Mouse (Mus musculus) adrenal gland, adult 18-20 months (tissue): ENCODE measurements around the gene Cacnb4. TPM values are rescaled to one million over a fixed set of nuclear protein-coding genes. Genes with fewer than 3 reads are reported as not detected.

ENCODE experiments used
- DNase-seq, 2 experiments: peaks; one replicate each; pipeline ENCODE4 v3.0.0; 2021 to 2022; ENCODE audit warnings: low spot score in 2 of 2
- total RNA-seq, 2 experiments: library from RNA; stranded (reverse); gene quantifications; 1 replicate in 1 of 2; 2 replicates in 1 of 2; pipeline ENCODE4 v1.2.3; 2021

The Cacnb4 gene
- total RNA-seq, 2 experiments from 2014 or later = 0.23 to 0.61 TPM

- DNase-seq = peak; percentile 65 to 66
Observed at GRCm38 (mm10) chr2:52605321-52605720, 71.3 kb downstream of the Cacnb4 start.

GRCm38 (mm10) chr2:52604651-52605020, 72.0 kb downstream of the Cacnb4 start:
- DNase-seq = no peak

- DNase-seq = no peak
Observed at GRCm38 (mm10) chr2:52603935-52604650, 72.5 kb downstream of the Cacnb4 start.

- DNase-seq = no peak
Observed at GRCm38 (mm10) chr2:52603421-52603820, 73.2 kb downstream of the Cacnb4 start.

GRCm38 (mm10) chr2:52602921-52603320, 73.7 kb downstream of the Cacnb4 start:
- no peak for DNase-seq

- no peak for DNase-seq
Observed at GRCm38 (mm10) chr2:52602228-52602627, 74.4 kb downstream of the Cacnb4 start.

- no peak for DNase-seq
Observed at GRCm38 (mm10) chr2:52597511-52597910, 79.1 kb downstream of the Cacnb4 start.

- DNase-seq = no peak
Observed at GRCm38 (mm10) chr2:52593814-52594213, 82.8 kb downstream of the Cacnb4 start.

- no peak for DNase-seq
Observed at GRCm38 (mm10) chr2:52593260-52593659, 83.4 kb downstream of the Cacnb4 start.

GRCm38 (mm10) chr2:52590970-52591347, 85.7 kb downstream of the Cacnb4 start:
- DNase-seq = peak; percentile 66 to 70

GRCm38 (mm10) chr2:52590340-52590969, 86.2 kb downstream of the Cacnb4 start:
- DNase-seq = no peak

- DNase-seq = no peak
Observed at GRCm38 (mm10) chr2:52589514-52589913, 87.1 kb downstream of the Cacnb4 start.

GRCm38 (mm10) chr2:52585384-52585783, 91.2 kb downstream of the Cacnb4 start:
- DNase-seq = no peak

GRCm38 (mm10) chr2:52581132-52581781, 95.4 kb downstream of the Cacnb4 start:
- DNase-seq = no peak

GRCm38 (mm10) chr2:52580697-52581096, 95.9 kb downstream of the Cacnb4 start:
- no peak for DNase-seq

- peak in 1 of 2 experiments; percentile 27 for DNase-seq
Observed at GRCm38 (mm10) chr2:52578846-52579245, 97.8 kb downstream of the Cacnb4 start.

GRCm38 (mm10) chr2:52577700-52578099, 98.9 kb downstream of the Cacnb4 start:
- DNase-seq = no peak

- DNase-seq = no peak
Observed at GRCm38 (mm10) chr2:52576546-52576945, 100.1 kb downstream of the Cacnb4 start.

- DNase-seq = no peak
Observed at GRCm38 (mm10) chr2:52575637-52576175, 100.9 kb downstream of the Cacnb4 start.

- DNase-seq = no peak
Observed at GRCm38 (mm10) chr2:52574929-52575328, 101.7 kb downstream of the Cacnb4 start.

GRCm38 (mm10) chr2:52572221-52572620, 104.4 kb downstream of the Cacnb4 start:
- no peak for DNase-seq
